Mouse (Mus musculus) stomach, postnatal 0 days (tissue): ENCODE measurements at regions not wholly inside any gene's neighbourhood (a gene's known extent, or its start where the extent isn't known, plus 50 kb on each side); places are given as distances from the start of the nearest gene placed in this dataset.

Source experiments
- CTCF ChIP-seq: IDR thresholded peaks from 2 replicates; pipeline ENCODE4 v1.5.1; 2016; ENCODE audit warnings: antibody characterized with exemption, low read depth, mild to moderate bottlenecking, moderate library complexity
- EP300 ChIP-seq: optimal IDR thresholded peaks from 2 replicates; pipeline ENCODE3; 2016; ENCODE audit warnings: antibody characterized with exemption

DNA sequence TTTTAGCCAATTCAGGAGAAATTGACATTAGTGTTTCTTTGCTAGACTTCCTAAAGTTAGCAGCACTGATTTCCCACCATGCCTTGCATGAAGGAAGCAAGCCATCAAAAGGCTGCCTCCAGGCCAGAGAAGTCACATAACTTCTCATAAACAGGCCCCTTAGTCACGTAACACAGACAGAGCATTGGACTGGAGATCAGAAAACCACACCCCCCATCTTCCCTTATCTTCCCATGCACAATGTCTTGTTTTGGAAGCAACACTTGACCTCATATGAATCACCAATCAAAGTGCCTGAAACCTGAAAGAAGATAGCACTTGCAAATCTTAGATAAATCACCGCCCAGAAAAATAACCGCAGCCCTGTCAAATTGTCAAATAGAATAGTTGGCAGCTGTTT, 95.9 kb upstream of the Map9 start:
- no peak for TF ChIP-seq EP300
- no peak for TF ChIP-seq CTCF
